Mouse (Mus musculus) G1E (cell line): ENCODE data around the gene Pdcd2l. TPM values are rescaled to one million over a fixed set of nuclear protein-coding genes. Genes with fewer than 3 reads are reported as not detected.

Source experiments
- ATAC-seq: 2 replicates; pipeline ENCODE4 v1.8.0; 2016; ENCODE audit warnings: mild to moderate bottlenecking; ENCODE audit not compliant: insufficient number of reproducible peaks, poor library complexity, low FRiP score, severe bottlenecking; ENCODE audit errors: extremely low read depth
- DNase-seq: peaks from one replicate; pipeline ENCODE4 v3.0.0; 2012; ENCODE audit warnings: low spot score
- H3K27me3 ChIP-seq: 2 replicates; pipeline ENCODE4 v1.6.1; 2012; ENCODE audit warnings: mild to moderate bottlenecking, low read length, inconsistent platforms; ENCODE audit not compliant: insufficient read depth
- H3K36me3 ChIP-seq: replicated peaks from 2 replicates; pipeline ENCODE3; 2012; ENCODE audit warnings: mild to moderate bottlenecking, inconsistent platforms
- H3K4me1 ChIP-seq: 2 replicates; pipeline ENCODE4 v1.6.1; 2012; ENCODE audit warnings: low read depth, low read length, inconsistent platforms, mixed read lengths; ENCODE audit not compliant: insufficient read depth
- H3K4me3 ChIP-seq: 2 replicates; pipeline ENCODE4 v1.5.1; 2012; ENCODE audit warnings: low read depth, mild to moderate bottlenecking, inconsistent platforms, low read length, moderate library complexity, mixed read lengths
- H3K9me3 ChIP-seq: replicated peaks from 2 replicates; pipeline ENCODE4 v1.6.1; 2012; ENCODE audit warnings: inconsistent platforms
- CTCF ChIP-seq: IDR thresholded peaks from 2 replicates; pipeline ENCODE4 v1.5.1; 2012; ENCODE audit warnings: low read depth, low read length, inconsistent platforms, mixed read lengths
- GATA1 ChIP-seq: IDR thresholded peaks from 2 replicates; pipeline ENCODE4 v1.6.1; 2012; ENCODE audit warnings: borderline replicate concordance, low read length, inconsistent platforms, mixed read lengths
- GATA2 ChIP-seq: IDR thresholded peaks from 2 replicates; pipeline ENCODE4 v1.6.1; 2012; ENCODE audit warnings: low read depth, low read length, inconsistent platforms, borderline replicate concordance
- POLR2AphosphoS5 ChIP-seq: IDR thresholded peaks from 2 replicates; pipeline ENCODE4 v1.6.1; 2012; ENCODE audit warnings: low read depth, low read length, inconsistent platforms; ENCODE audit not compliant: insufficient replicate concordance
- TAL1 ChIP-seq: conservative IDR thresholded peaks from 2 replicates; pipeline ENCODE4 v1.6.1; 2012; ENCODE audit warnings: low read depth, low read length, inconsistent platforms, mixed read lengths
- polyA plus RNA-seq: library from polyadenylated mRNA; stranded (reverse); fragments of >175 nt; gene quantifications from 2 replicates; pipeline ENCODE4 v1.2.3, GENCODE M21; 2012
- total RNA-seq, 2 experiments: library from RNA; stranded (forward) in 1 of 2; stranded (reverse) in 1 of 2; fragments of 200-1000 nt in 1 of 2; fragments of >200 nt in 1 of 2; fragmentation: Nextera tagmentation in 1 of 2; gene quantifications; 2 replicates each; pipeline ENCODE4 v1.2.3; 2014 to 2017

The Pdcd2l gene
- total and polyA plus RNA-seq, 3 experiments: 6.9 to 49.8 (median 36.6) TPM

GRCm38 (mm10) chr7:34164671-34165070, 31.8 kb downstream of the Pdcd2l start:
- no peaks in the 10 kb centered on the region for H3K9me3 ChIP-seq
- H3K4me3 ChIP-seq: no peak overlapping the region; the same call in 1 of the 2 replicates
- DNase-seq (no peak), ATAC-seq (no peak)
- H3K27me3 ChIP-seq: no peaks in the 10 kb centered on the region
- peaks cover 65% of the 10 kb centered on the region for H3K36me3 ChIP-seq
- TF ChIP-seq GATA1 (no peak), POLR2AphosphoS5 (no peak), TAL1 (no peak), CTCF (no peak), GATA2 (no peak)
- peaks cover 43% of the 10 kb centered on the region for H3K4me1 ChIP-seq

GRCm38 (mm10) chr7:34159167-34159566, 37.3 kb downstream of the Pdcd2l start:
- no peak for DNase-seq
- H3K36me3 ChIP-seq: peaks cover 94% of the 10 kb centered on the region
- H3K9me3 ChIP-seq: no peaks in the 10 kb centered on the region
- no peak for ATAC-seq
- no peak overlapping the region for H3K4me3 ChIP-seq
- TF ChIP-seq CTCF: no peak
- TF ChIP-seq TAL1: no peak
- TF ChIP-seq GATA2: no peak
- no peak for TF ChIP-seq GATA1
- TF ChIP-seq POLR2AphosphoS5: no peak
- no peaks in the 10 kb centered on the region for H3K27me3 ChIP-seq
- peaks cover 16% of the 10 kb centered on the region; the same call in 1 of the 2 replicates for H3K4me1 ChIP-seq

- H3K36me3 ChIP-seq: peaks cover 95% of the 10 kb centered on the region
- H3K4me3 ChIP-seq: no peak overlapping the region
- H3K27me3 ChIP-seq: no peaks in the 10 kb centered on the region
- no peak for TF ChIP-seq POLR2AphosphoS5
- no peak for TF ChIP-seq GATA1
- no peak for TF ChIP-seq TAL1
- TF ChIP-seq GATA2: no peak
- no peak for TF ChIP-seq CTCF
- ATAC-seq (no peak), DNase-seq (no peak)
- peaks cover 12% of the 10 kb centered on the region; the same call in 1 of the 2 replicates for H3K4me1 ChIP-seq
- H3K9me3 ChIP-seq: no peaks in the 10 kb centered on the region
Observed at GRCm38 (mm10) chr7:34157994-34158393, 38.5 kb downstream of the Pdcd2l start.

DNA sequence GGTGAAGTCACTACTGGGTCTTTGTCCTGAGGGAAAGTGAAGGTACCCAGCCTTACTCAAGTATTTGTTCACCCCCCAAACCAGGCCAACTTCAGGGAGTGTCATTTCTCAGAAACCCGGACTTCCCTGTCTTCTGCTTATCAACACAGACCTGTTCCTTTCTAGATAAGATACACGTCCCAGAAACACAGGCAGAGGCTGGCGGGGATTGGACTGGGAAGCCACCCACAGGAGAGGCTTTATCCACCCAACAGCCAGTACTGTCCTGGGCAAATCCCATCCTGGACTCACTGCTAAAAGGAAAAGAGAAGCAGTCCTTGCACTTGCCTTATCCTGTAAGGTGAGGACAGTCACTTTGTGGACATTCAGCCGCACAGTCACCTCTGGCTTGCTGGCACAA, 49.3 kb downstream of the Pdcd2l start:
- H3K27me3 ChIP-seq: no peaks in the 10 kb centered on the region
- H3K9me3 ChIP-seq: peaks cover 9% of the 10 kb centered on the region
- peaks cover 97% of the 10 kb centered on the region for H3K36me3 ChIP-seq
- H3K4me1 ChIP-seq: peaks cover 40% of the 10 kb centered on the region
- ATAC-seq (peak; percentile 90), DNase-seq (peak; percentile 59)
- H3K4me3 ChIP-seq: peak overlapping the region; percentile 64; the same call in 1 of the 2 replicates
- TF ChIP-seq TAL1: peak; percentile 82
- no peak for TF ChIP-seq GATA2

DNA sequence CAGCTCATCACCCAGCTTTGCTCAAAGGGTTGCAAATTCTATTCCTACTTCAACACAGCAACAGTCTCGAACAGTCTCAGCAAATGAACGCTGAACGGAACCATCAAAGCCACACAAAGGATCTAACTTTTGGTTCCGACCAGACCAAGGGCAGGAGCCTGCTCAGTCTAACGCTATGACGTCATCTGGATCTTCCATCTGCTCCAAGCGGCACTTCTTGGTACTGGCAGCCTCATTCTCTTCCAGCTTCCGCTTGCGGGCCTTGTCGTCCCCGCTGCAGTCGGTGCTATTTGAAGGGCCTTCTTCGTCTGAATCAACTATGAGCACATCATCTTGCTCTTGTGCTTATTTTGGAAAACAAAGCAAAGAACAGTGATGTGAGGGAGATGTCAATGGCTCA, 55.3 kb downstream of the Pdcd2l start:
- TF ChIP-seq CTCF (no peak), GATA2 (no peak)
- ATAC-seq (no peak), DNase-seq (no peak)
- Histone ChIP-seq H3K27me3 (no peaks in the 10 kb centered on the region), H3K4me3 (no peak overlapping the region), H3K36me3 (peaks cover 66% of the 10 kb centered on the region), H3K9me3 (no peaks in the 10 kb centered on the region), H3K4me1 (peaks cover 23% of the 10 kb centered on the region)

- DNase-seq (no peak), ATAC-seq (no peak)
- no peaks in the 10 kb centered on the region for H3K27me3 ChIP-seq
- H3K4me1 ChIP-seq: peaks cover 14% of the 10 kb centered on the region
- no peaks in the 10 kb centered on the region for H3K9me3 ChIP-seq
- H3K4me3 ChIP-seq: no peak overlapping the region
- H3K36me3 ChIP-seq: peaks cover 50% of the 10 kb centered on the region
- TF ChIP-seq CTCF (no peak), POLR2AphosphoS5 (no peak), TAL1 (no peak), GATA2 (no peak), GATA1 (no peak)
Observed at GRCm38 (mm10) chr7:34139493-34139892, 57.0 kb downstream of the Pdcd2l start.

Other genes starting within 250 kb of the Pdcd2l start
- gene Scgb2b27, start 182.7 kb downstream of the Pdcd2l start, total RNA-seq (2014; fragmentation: Nextera tagmentation): not detected in 2 replicates
- gene Scgb2b27, start 182.7 kb downstream of the Pdcd2l start, total RNA-seq (2017): 0.06 and 0.16 TPM in 2 replicates
- not detected in 2 replicates for gene Scgb2b27, start 182.7 kb downstream of the Pdcd2l start, polyA plus RNA-seq
- gene Scgb1b27, start 175.2 kb downstream of the Pdcd2l start, total RNA-seq (2014; fragmentation: Nextera tagmentation): not detected in 2 replicates
- gene Scgb1b27, start 175.2 kb downstream of the Pdcd2l start, total RNA-seq (2017): 0.44 TPM in 1 of 2 replicates, not detected in the other
- gene Scgb1b27, start 175.2 kb downstream of the Pdcd2l start, polyA plus RNA-seq: not detected in 2 replicates
- not detected in 2 replicates for gene Scgb1b30, start 101.2 kb downstream of the Pdcd2l start, total RNA-seq (2014; fragmentation: Nextera tagmentation)
- not detected in 2 replicates for gene Scgb1b30, start 101.2 kb downstream of the Pdcd2l start, total RNA-seq (2017)
- gene Scgb1b30, start 101.2 kb downstream of the Pdcd2l start, polyA plus RNA-seq: not detected in 2 replicates
- gene Wtip, start 63.4 kb downstream of the Pdcd2l start, total RNA-seq (2014; fragmentation: Nextera tagmentation): not detected in 2 replicates
- not detected in 2 replicates for gene Wtip, start 63.4 kb downstream of the Pdcd2l start, total RNA-seq (2017)
- not detected in 2 replicates for gene Wtip, start 63.4 kb downstream of the Pdcd2l start, polyA plus RNA-seq
- gene Uba2, start 27.1 kb downstream of the Pdcd2l start, total RNA-seq (2014; fragmentation: Nextera tagmentation): 251 and 253 TPM in 2 replicates
- gene Uba2, start 27.1 kb downstream of the Pdcd2l start, total RNA-seq (2017): 334 TPM in 2 replicates
- gene Uba2, start 27.1 kb downstream of the Pdcd2l start, polyA plus RNA-seq: 57.5 and 69.1 TPM in 2 replicates
- 522 and 617 TPM in 2 replicates for gene Gpi1, start 33.7 kb upstream of the Pdcd2l start, total RNA-seq (2014; fragmentation: Nextera tagmentation)
- 590 and 664 TPM in 2 replicates for gene Gpi1, start 33.7 kb upstream of the Pdcd2l start, total RNA-seq (2017)
- 3,102 and 4,494 TPM in 2 replicates for gene Gpi1, start 33.7 kb upstream of the Pdcd2l start, polyA plus RNA-seq
- not detected in 2 replicates for gene Gm6096, start 54.4 kb upstream of the Pdcd2l start, total RNA-seq (2014; fragmentation: Nextera tagmentation)
- gene Gm6096, start 54.4 kb upstream of the Pdcd2l start, total RNA-seq (2017): not detected in 2 replicates
- not detected in 2 replicates for gene Gm6096, start 54.4 kb upstream of the Pdcd2l start, polyA plus RNA-seq
- gene 4931406P16Rik, start 116.9 kb upstream of the Pdcd2l start, total RNA-seq (2014; fragmentation: Nextera tagmentation): 39.3 and 45.7 TPM in 2 replicates
- 24.5 and 25.5 TPM in 2 replicates for gene 4931406P16Rik, start 116.9 kb upstream of the Pdcd2l start, total RNA-seq (2017)
- gene 4931406P16Rik, start 116.9 kb upstream of the Pdcd2l start, polyA plus RNA-seq: 17.9 and 23.5 TPM in 2 replicates
- gene Lsm14a, start 196.7 kb upstream of the Pdcd2l start, total RNA-seq (2014; fragmentation: Nextera tagmentation): 105 and 124 TPM in 2 replicates
- gene Lsm14a, start 196.7 kb upstream of the Pdcd2l start, total RNA-seq (2017): 73.3 and 79.5 TPM in 2 replicates
- 42.7 and 52.3 TPM in 2 replicates for gene Lsm14a, start 196.7 kb upstream of the Pdcd2l start, polyA plus RNA-seq